Mouse (Mus musculus) lung, adult 2 months (tissue): ENCODE results near the gene Cntd1.

Experiments used
- CTCF ChIP-seq: fragments of 200-500 bp; IDR thresholded peaks from 2 replicates; pipeline ENCODE4 v1.5.1; 2011; ENCODE audit warnings: mild to moderate bottlenecking, low read length, control low read depth; ENCODE audit not compliant: insufficient read depth
- POLR2A ChIP-seq: fragments of 200-500 bp; IDR thresholded peaks from 2 replicates; pipeline ENCODE4 v1.6.1; 2011; ENCODE audit warnings: low read depth, mild to moderate bottlenecking, control low read depth, low read length, borderline replicate concordance; ENCODE audit errors: extremely low read depth

DNA sequence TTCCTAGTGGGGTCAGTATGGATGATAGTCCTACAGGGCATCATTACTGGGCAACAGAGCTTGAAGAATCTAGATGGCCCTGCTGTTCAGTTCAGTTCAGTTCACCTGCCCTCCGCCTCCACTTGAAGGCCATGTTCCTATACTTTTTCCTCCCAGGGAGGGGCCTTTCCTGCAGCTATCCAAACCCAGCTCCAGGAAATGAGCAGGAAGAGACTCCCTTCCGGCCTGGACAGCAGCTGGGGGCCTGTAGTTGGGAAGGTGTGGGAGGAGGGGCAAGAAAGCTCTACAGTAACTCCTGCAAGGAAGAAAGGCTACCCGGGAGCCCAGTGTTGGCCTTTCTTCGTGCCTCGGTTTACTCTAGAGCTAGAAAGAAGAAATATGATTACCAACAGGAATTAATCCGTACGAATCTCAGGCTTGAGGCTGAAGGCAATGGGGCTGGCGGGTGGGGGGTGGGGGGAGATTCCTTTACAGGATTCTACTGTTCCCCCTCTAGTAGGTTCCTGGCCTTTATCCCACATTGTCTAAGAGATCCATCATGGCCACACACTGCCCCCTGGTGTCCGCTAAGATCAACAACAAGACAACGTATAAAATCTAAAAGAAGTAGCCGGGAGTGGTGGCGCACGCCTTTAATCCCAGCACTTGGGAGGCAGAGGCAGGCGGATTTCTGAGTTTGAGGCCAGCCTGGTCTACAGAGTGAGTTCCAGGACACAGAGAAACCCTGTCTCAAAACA lies 30.4 kb upstream of the Cntd1 start:
- TF ChIP-seq CTCF (peak; percentile 53), POLR2A (peak; percentile 48; the same call in 1 of the 2 replicates)
